Mouse (Mus musculus) monocyte, adult 5-6 weeks (primary cell): Measurements from ENCODE around the gene Cnot10. TPM values are rescaled to one million over a fixed set of nuclear protein-coding genes. Genes with fewer than 3 reads are reported as not detected.

Experiments used
- ATAC-seq: fragments of 153-309, 156-312 bp; replicated peaks from 2 replicates; pipeline ENCODE4 v1.8.0; 2017; ENCODE audit warnings: mild to moderate bottlenecking; ENCODE audit not compliant: low TSS enrichment, insufficient number of reproducible peaks, severe bottlenecking, poor library complexity, low FRiP score
- total RNA-seq: library from RNA; stranded (forward); fragments of 200-1000, 200-491, 200-594 nt; gene quantifications from 3 replicates; pipeline ENCODE4 v1.2.3, GENCODE M21; 2017

The Cnot10 gene
- total RNA-seq, 1 experiment from 2014 or later, result 32.0 TPM

GRCm38 (mm10) chr9:114557086-114557485 lies 82.9 kb downstream of the Cnot10 start:
- ATAC-seq, result no peak

GRCm38 (mm10) chr9:114556276-114556855 lies 83.6 kb downstream of the Cnot10 start:
- no peak for ATAC-seq

- ATAC-seq, result no peak
These were observed 85.5 kb downstream of the Cnot10 start for GRCm38 (mm10) chr9:114554355-114554979.

GRCm38 (mm10) chr9:114553828-114554227 lies 86.2 kb downstream of the Cnot10 start:
- ATAC-seq, result no peak

- ATAC-seq, result no peak
These were observed 90.0 kb downstream of the Cnot10 start for GRCm38 (mm10) chr9:114550033-114550432.

GRCm38 (mm10) chr9:114549117-114549516 lies 90.9 kb downstream of the Cnot10 start:
- no peak for ATAC-seq

GRCm38 (mm10) chr9:114548496-114548895 lies 91.5 kb downstream of the Cnot10 start:
- no peak for ATAC-seq

GRCm38 (mm10) chr9:114547643-114548077 lies 92.3 kb downstream of the Cnot10 start:
- no peak for ATAC-seq

GRCm38 (mm10) chr9:114546765-114547164 lies 93.2 kb downstream of the Cnot10 start:
- no peak for ATAC-seq

GRCm38 (mm10) chr9:114544754-114545393 lies 95.1 kb downstream of the Cnot10 start:
- no peak for ATAC-seq

GRCm38 (mm10) chr9:114543882-114544753 lies 95.9 kb downstream of the Cnot10 start:
- ATAC-seq, result no peak

GRCm38 (mm10) chr9:114541279-114541741 lies 98.7 kb downstream of the Cnot10 start:
- no peak for ATAC-seq

GRCm38 (mm10) chr9:114538996-114539563 lies 100.9 kb downstream of the Cnot10 start:
- ATAC-seq, result no peak

GRCm38 (mm10) chr9:114536628-114537027 lies 103.4 kb downstream of the Cnot10 start:
- no peak for ATAC-seq

Other genes with a start within 250 kb of the Cnot10 start
- 0.43 to 7.9 TPM (median 4.4 TPM) in 3 replicates for gene Crtap, start 249.5 kb downstream of the Cnot10 start, total RNA-seq
- 10.1 to 14.1 TPM (median 10.7 TPM) in 3 replicates for gene Glb1, start 239.1 kb downstream of the Cnot10 start, total RNA-seq
- 4.4 to 9.6 TPM (median 7.1 TPM) in 3 replicates for gene Tmppe, start 239.1 kb downstream of the Cnot10 start, total RNA-seq
- 0.19 to 0.43 TPM (median 0.38 TPM) in 3 replicates for gene Ccr4, start 135.3 kb downstream of the Cnot10 start, total RNA-seq
- not detected in 3 replicates for gene C130032M10Rik, start 124.5 kb downstream of the Cnot10 start, total RNA-seq
- gene Trim71, start 75.8 kb downstream of the Cnot10 start, total RNA-seq, result 0.10 TPM in 1 of 3 replicates, not detected in the others
- gene Dync1li1, start 48.6 kb upstream of the Cnot10 start, total RNA-seq, result 66.7 to 93.5 TPM (median 91.6 TPM) in 3 replicates
- gene Cmtm6, start 90.9 kb upstream of the Cnot10 start, total RNA-seq, result 131 to 163 TPM (median 138 TPM) in 3 replicates
- 95.2 to 128 TPM (median 119 TPM) in 3 replicates for gene Cmtm7, start 141.7 kb upstream of the Cnot10 start, total RNA-seq
- gene Cmtm8, start 204.0 kb upstream of the Cnot10 start, total RNA-seq, result 1.2 TPM in 1 of 3 replicates, not detected in the others